Mouse (Mus musculus) CD8-positive naive resting alpha-beta T cell, adult 2 months (primary cell): ENCODE data around the gene Sdk1.

ENCODE experiments used
- DNase-seq, 2 experiments: peaks; one replicate each; pipeline ENCODE4 v3.0.0; 2022; ENCODE audit warnings: low read depth in 2 of 2, low spot score in 2 of 2

Gene Sdk1

GRCm38 (mm10) chr5:141764111-141764510, 522.8 kb downstream of the Sdk1 start:
- DNase-seq, result no peak

- no peak for DNase-seq
Measured at GRCm38 (mm10) chr5:141768761-141769515, 527.6 kb downstream of the Sdk1 start.

GRCm38 (mm10) chr5:141771516-141771915, 530.2 kb downstream of the Sdk1 start:
- no peak for DNase-seq

- DNase-seq, result no peak
Measured at GRCm38 (mm10) chr5:141778231-141778630, 536.9 kb downstream of the Sdk1 start.

- no peak for DNase-seq
Measured at GRCm38 (mm10) chr5:141781142-141781541, 539.9 kb downstream of the Sdk1 start.

GRCm38 (mm10) chr5:141782330-141782729, 541.0 kb downstream of the Sdk1 start:
- DNase-seq, result no peak

- no peak for DNase-seq
Measured at GRCm38 (mm10) chr5:141783516-141783915, 542.2 kb downstream of the Sdk1 start.

- no peak for DNase-seq
Measured at GRCm38 (mm10) chr5:141793926-141794325, 552.6 kb downstream of the Sdk1 start.

- no peak for DNase-seq
Measured at GRCm38 (mm10) chr5:141823823-141824330, 582.6 kb downstream of the Sdk1 start.

- DNase-seq, result no peak
Measured at GRCm38 (mm10) chr5:141824739-141825379, 583.6 kb downstream of the Sdk1 start.

GRCm38 (mm10) chr5:141835566-141835965, 594.3 kb downstream of the Sdk1 start:
- DNase-seq, result no peak

- no peak for DNase-seq
Measured at GRCm38 (mm10) chr5:141836892-141837455, 595.7 kb downstream of the Sdk1 start.

GRCm38 (mm10) chr5:141844701-141845100, 603.4 kb downstream of the Sdk1 start:
- DNase-seq, result no peak

GRCm38 (mm10) chr5:141847686-141848085, 606.4 kb downstream of the Sdk1 start:
- DNase-seq, result no peak

GRCm38 (mm10) chr5:141852175-141852574, 610.9 kb downstream of the Sdk1 start:
- no peak for DNase-seq

- DNase-seq, result no peak
Measured at GRCm38 (mm10) chr5:141856447-141856846, 615.2 kb downstream of the Sdk1 start.

- DNase-seq, result no peak
Measured at GRCm38 (mm10) chr5:141857781-141858180, 616.5 kb downstream of the Sdk1 start.

- DNase-seq, result no peak
Measured at GRCm38 (mm10) chr5:141858406-141859160, 617.3 kb downstream of the Sdk1 start.

GRCm38 (mm10) chr5:141866042-141866441, 624.8 kb downstream of the Sdk1 start:
- no peak for DNase-seq

GRCm38 (mm10) chr5:141873751-141874150, 632.5 kb downstream of the Sdk1 start:
- no peak for DNase-seq

- no peak for DNase-seq
Measured at GRCm38 (mm10) chr5:141880661-141881060, 639.4 kb downstream of the Sdk1 start.
